Mouse (Mus musculus): Measurements from ENCODE around the gene Gnaz.

The Gnaz gene

GRCm38 (mm10) chr10:74966850-74967451, at the start of gene Gnaz:
Gene Gnaz (plus strand): TSS chr10:74967177.
- peak; percentile 95 for DNase-seq (ENCODE audit: low spot score in 2 of 2)

GRCm38 (mm10) chr10:74919277-74919676, 47.7 kb upstream of the Gnaz start:
- DNase-seq (ENCODE audit: low spot score in 2 of 2), result no peak

GRCm38 (mm10) chr10:74920853-74921567, 46.0 kb upstream of the Gnaz start:
- DNase-seq (ENCODE audit: low spot score in 2 of 2), result peak in 1 of 2 experiments; percentile 51

GRCm38 (mm10) chr10:74921614-74922013, 45.4 kb upstream of the Gnaz start:
- no peak for DNase-seq (ENCODE audit: low spot score in 2 of 2)

GRCm38 (mm10) chr10:74922763-74923162, 44.2 kb upstream of the Gnaz start:
- DNase-seq (ENCODE audit: low spot score in 2 of 2), result peak in 1 of 2 experiments; percentile 35

GRCm38 (mm10) chr10:74924274-74924673, 42.7 kb upstream of the Gnaz start:
- DNase-seq (ENCODE audit: low spot score in 2 of 2), result no peak

- peak in 1 of 2 experiments; percentile 22 for DNase-seq (ENCODE audit: low spot score in 2 of 2)
These were observed 41.7 kb upstream of the Gnaz start for GRCm38 (mm10) chr10:74925324-74925723.

- DNase-seq (ENCODE audit: low spot score in 2 of 2), result no peak
These were observed 38.7 kb upstream of the Gnaz start for GRCm38 (mm10) chr10:74928276-74928675.

- no peak for DNase-seq (ENCODE audit: low spot score in 2 of 2)
These were observed 37.4 kb upstream of the Gnaz start for GRCm38 (mm10) chr10:74929578-74929977.

GRCm38 (mm10) chr10:74930541-74930940, 36.4 kb upstream of the Gnaz start:
- DNase-seq (ENCODE audit: low spot score in 2 of 2), result no peak

GRCm38 (mm10) chr10:74931631-74932030, 35.3 kb upstream of the Gnaz start:
- no peak for DNase-seq (ENCODE audit: low spot score in 2 of 2)

- no peak for DNase-seq (ENCODE audit: low spot score in 2 of 2)
These were observed 34.5 kb upstream of the Gnaz start for GRCm38 (mm10) chr10:74932487-74932886.

- DNase-seq (ENCODE audit: low spot score in 2 of 2), result no peak
These were observed 33.3 kb upstream of the Gnaz start for GRCm38 (mm10) chr10:74933548-74934190.

- DNase-seq (ENCODE audit: low spot score in 2 of 2), result no peak
These were observed 32.5 kb upstream of the Gnaz start for GRCm38 (mm10) chr10:74934521-74934920.

GRCm38 (mm10) chr10:74935016-74935415, 32.0 kb upstream of the Gnaz start:
- no peak for DNase-seq (ENCODE audit: low spot score in 2 of 2)

GRCm38 (mm10) chr10:74937003-74937790, 29.8 kb upstream of the Gnaz start:
- DNase-seq (ENCODE audit: low spot score in 2 of 2), result no peak

- DNase-seq (ENCODE audit: low spot score in 2 of 2), result no peak
These were observed 28.6 kb upstream of the Gnaz start for GRCm38 (mm10) chr10:74938410-74938809.

- DNase-seq (ENCODE audit: low spot score in 2 of 2), result no peak
These were observed 27.7 kb upstream of the Gnaz start for GRCm38 (mm10) chr10:74939300-74939699.

GRCm38 (mm10) chr10:74940795-74941194, 26.2 kb upstream of the Gnaz start:
- DNase-seq (ENCODE audit: low spot score in 2 of 2), result no peak

- DNase-seq (ENCODE audit: low spot score in 2 of 2), result no peak
These were observed 14.0 kb upstream of the Gnaz start for GRCm38 (mm10) chr10:74952830-74953443.

- no peak for DNase-seq (ENCODE audit: low spot score in 2 of 2)
These were observed 2.6 kb upstream of the Gnaz start for GRCm38 (mm10) chr10:74964380-74964779.
